Mouse (Mus musculus) kidney, adult 11 months (tissue): ENCODE measurements around the gene Kdm4c.
"Not testable (repeated sequence)": the region's sequence is repeated elsewhere in the genome, so short reads cannot be mapped to it uniquely, and the experiment has no call there.

Source experiments
- DNase-seq: peaks from one replicate; pipeline ENCODE4 v3.0.0; 2022

Kdm4c gene

GRCm38 (mm10) chr4:74315388-74315787 lies 73.1 kb downstream of the Kdm4c start:
- no peak for DNase-seq

- no peak for DNase-seq
Measured at GRCm38 (mm10) chr4:74319313-74319712, 77.0 kb downstream of the Kdm4c start.

- no peak for DNase-seq
Measured at GRCm38 (mm10) chr4:74357479-74357878, 115.2 kb downstream of the Kdm4c start.

GRCm38 (mm10) chr4:74360274-74360673 lies 118.0 kb downstream of the Kdm4c start:
- DNase-seq: no peak

GRCm38 (mm10) chr4:74386583-74386982 lies 144.3 kb downstream of the Kdm4c start:
- no peak for DNase-seq

- DNase-seq: no peak
Measured at GRCm38 (mm10) chr4:74393162-74393561, 150.9 kb downstream of the Kdm4c start.

GRCm38 (mm10) chr4:74396562-74396961 lies 154.3 kb downstream of the Kdm4c start:
- DNase-seq: no peak

GRCm38 (mm10) chr4:74401617-74402313 lies 159.5 kb downstream of the Kdm4c start:
- DNase-seq: not testable (repeated sequence)

- no peak for DNase-seq
Measured at GRCm38 (mm10) chr4:74408731-74409130, 166.4 kb downstream of the Kdm4c start.

GRCm38 (mm10) chr4:74419794-74420193 lies 177.5 kb downstream of the Kdm4c start:
- no peak for DNase-seq
